In the genomic region with DNA sequence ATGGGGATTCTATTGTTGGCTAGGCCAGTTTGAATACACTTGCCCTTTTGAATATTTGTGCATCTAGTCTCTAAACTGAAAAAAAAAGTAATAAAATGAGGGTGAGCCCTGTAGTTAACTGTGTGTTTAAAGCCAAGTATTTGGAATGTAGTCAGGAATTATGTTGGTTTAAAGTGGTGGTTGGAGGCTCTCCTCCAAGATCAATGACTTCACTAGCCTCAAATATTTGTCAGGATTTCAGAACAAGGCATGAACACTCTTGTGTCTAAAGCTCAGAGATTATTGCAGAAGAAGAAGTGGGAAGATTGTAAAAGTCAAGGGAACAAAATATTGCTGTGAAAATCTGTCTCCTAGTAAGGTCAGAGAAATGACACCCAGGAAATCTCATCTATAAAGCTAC, we compare ENCODE assay signal across 26 mouse cellular contexts.
"Had no signal": no experiment of that assay in that cellular context is flagged by ENCODE, and none has a peak within 500 bp of the region (broad histone marks: within the 10 kb centered on the region; RNA-seq: fewer than 3 reads in every experiment).

No protein-coding gene starts in this region.

- H3K4me2 ChIP-seq: heart, embryonic 12.5 days; hindbrain, embryonic 12.5 days; hindbrain, embryonic 14.5 days; intestine, embryonic 15.5 days; limb, embryonic 12.5 days; liver, embryonic 12.5 days had no signal

- H3K27me3 ChIP-seq: heart, embryonic 12.5 days; hindbrain, embryonic 12.5 days; intestine, embryonic 15.5 days; limb, embryonic 12.5 days; liver, embryonic 12.5 days had no signal

- H3K27ac ChIP-seq: heart, embryonic 10.5 days; hindbrain, embryonic 10.5 days; hindbrain, embryonic 12.5 days; hindbrain, embryonic 14.5 days; intestine, embryonic 15.5 days; layer of hippocampus, adult 2 months; left cerebral cortex, adult 2 months; limb, embryonic 10.5 days; limb, embryonic 12.5 days; liver, embryonic 12.5 days; liver, embryonic 14.5 days had no signal

- H3K9me3 ChIP-seq: heart, embryonic 10.5 days; heart, embryonic 12.5 days; hindbrain, embryonic 10.5 days; hindbrain, embryonic 12.5 days; intestine, embryonic 15.5 days; limb, embryonic 10.5 days; limb, embryonic 12.5 days; liver, embryonic 12.5 days had no signal

- H3K9ac ChIP-seq: heart, embryonic 12.5 days; hindbrain, embryonic 12.5 days; hindbrain, embryonic 14.5 days; intestine, embryonic 15.5 days; limb, embryonic 12.5 days; liver, embryonic 12.5 days; liver, embryonic 14.5 days had no signal

- H3K4me1 ChIP-seq: heart, embryonic 10.5 days; heart, embryonic 12.5 days; hindbrain, embryonic 10.5 days; hindbrain, embryonic 12.5 days; intestine, embryonic 15.5 days; limb, embryonic 10.5 days; limb, embryonic 12.5 days; liver, embryonic 12.5 days had no signal

- ATAC-seq: hindbrain, embryonic 16.5 days; inflammation-experienced regulatory T-cells, adult 6 months; intestine, embryonic 15.5 days; intestine, postnatal 0 days; liver, embryonic 12.5 days had no signal

- H3K36me3 ChIP-seq: heart, embryonic 10.5 days; heart, embryonic 12.5 days; hindbrain, embryonic 10.5 days; hindbrain, embryonic 12.5 days; intestine, embryonic 15.5 days; limb, embryonic 10.5 days; limb, embryonic 12.5 days; liver, embryonic 12.5 days had no signal

- H3K4me3 ChIP-seq: heart, embryonic 10.5 days; heart, embryonic 12.5 days; hindbrain, embryonic 10.5 days; hindbrain, embryonic 12.5 days; intestine, embryonic 15.5 days; layer of hippocampus, adult 2 months; left cerebral cortex, adult 2 months; limb, embryonic 10.5 days; limb, embryonic 12.5 days; liver, embryonic 12.5 days had no signal

- DNase-seq: gastrocnemius, postnatal 10 days; gastrocnemius, postnatal 25 days; heart, adult 18-20 months; heart, postnatal 10 days; heart, postnatal 4 days; kidney, adult 18-20 months; kidney, adult 8-10 months; kidney, postnatal 10 days; kidney, postnatal 25 days; kidney, postnatal 4 days; liver had no signal
